Mouse (Mus musculus) ES-Bruce4 (cell line): ENCODE data around the gene Pes1. TPM values are rescaled to one million over a fixed set of nuclear protein-coding genes. Genes with fewer than 3 reads are reported as not detected.
A peak's percentile ranks its signal among the peaks of the same experiment; 100 is the strongest.

Experiments
- H3K27ac ChIP-seq: 2 replicates; pipeline ENCODE4 v1.5.1; 2012; ENCODE audit warnings: low read length, inconsistent platforms; ENCODE audit not compliant: insufficient read depth
- H3K27me3 ChIP-seq: 2 replicates; pipeline ENCODE4 v1.6.1; 2012; ENCODE audit warnings: mild to moderate bottlenecking, low read length, inconsistent platforms; ENCODE audit not compliant: control insufficient read depth, poor library complexity, insufficient read depth, severe bottlenecking
- H3K36me3 ChIP-seq: 2 replicates; pipeline ENCODE4 v1.6.1; 2012; ENCODE audit warnings: inconsistent platforms, mild to moderate bottlenecking, low read length, moderate library complexity; ENCODE audit not compliant: control insufficient read depth, poor library complexity, insufficient read depth, severe bottlenecking
- H3K4me1 ChIP-seq: one replicate; pipeline ENCODE4 v1.8.1; 2011; ENCODE audit warnings: low read length; ENCODE audit not compliant: control insufficient read depth, insufficient read depth
- H3K4me3 ChIP-seq: 2 replicates; pipeline ENCODE4 v1.5.1; 2011; ENCODE audit warnings: low read depth, mild to moderate bottlenecking, low read length
- H3K9ac ChIP-seq: 2 replicates; pipeline ENCODE4 v1.6.1; 2012; ENCODE audit warnings: low read depth, mild to moderate bottlenecking, inconsistent platforms; ENCODE audit not compliant: poor library complexity, severe bottlenecking
- H3K9me3 ChIP-seq: replicated peaks from 2 replicates; pipeline ENCODE4 v1.6.1; 2012; ENCODE audit warnings: mild to moderate bottlenecking, low read length, inconsistent platforms; ENCODE audit not compliant: control insufficient read depth, poor library complexity, insufficient read depth, severe bottlenecking
- CTCF ChIP-seq: IDR thresholded peaks from one replicate; pipeline ENCODE4 v1.8.1; 2011; ENCODE audit warnings: low read depth, low read length
- EP300 ChIP-seq: IDR thresholded peaks from 2 replicates; pipeline ENCODE4 v1.6.1; 2011; ENCODE audit warnings: low read depth, low read length; ENCODE audit not compliant: insufficient read depth
- POLR2A ChIP-seq: IDR thresholded peaks from one replicate; pipeline ENCODE4 v1.8.1; 2011; ENCODE audit warnings: low read length; ENCODE audit not compliant: insufficient read depth
- polyA plus RNA-seq: library from polyadenylated mRNA; stranded (reverse); fragments of >200 nt; gene quantifications from 2 replicates; pipeline ENCODE4 v1.2.4, GENCODE M21; 2011; ENCODE audit warnings: low read depth; ENCODE audit not compliant: missing spikeins, insufficient read depth, insufficient read length

Pes1 gene
- polyA plus RNA-seq, 1 experiment, result 252 TPM

DNA sequence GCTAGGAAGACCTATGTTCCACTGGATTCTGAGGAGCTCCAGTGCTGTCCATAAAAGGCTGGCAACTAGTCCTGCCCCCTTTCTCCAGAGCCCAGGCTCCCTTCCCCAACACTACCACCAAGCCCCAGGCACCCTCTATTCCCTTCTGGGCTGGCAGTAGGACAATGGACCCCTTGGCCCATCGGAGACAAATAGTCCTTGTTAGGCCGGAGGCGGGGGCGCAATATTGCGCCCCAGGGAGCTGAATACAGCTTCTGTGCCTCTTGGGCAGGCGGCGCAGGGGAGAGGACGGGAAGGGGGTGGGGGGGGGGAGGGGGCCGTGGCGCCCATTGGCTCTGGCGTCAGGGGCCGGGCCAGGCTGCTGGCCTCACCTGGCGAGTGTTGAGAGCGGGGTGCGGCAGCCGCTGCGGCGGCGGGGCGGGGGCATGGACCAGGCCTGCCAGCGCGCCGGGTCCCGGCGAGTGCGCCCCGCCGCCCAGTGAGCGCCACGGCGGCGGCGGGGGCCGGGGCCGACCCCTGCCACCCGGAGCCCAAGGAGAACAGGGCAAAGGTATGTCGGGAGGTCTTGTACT lies 19.6 kb downstream of the Pes1 start, which contains the start of gene Gal3st1:
TSS of gene Gal3st1 (plus strand) at position 346 of the 572 bp plus-strand sequence.
- no peaks in the 10 kb centered on the region for H3K9me3 ChIP-seq
- H3K36me3 ChIP-seq, result peaks cover 11% of the 10 kb centered on the region
- TF ChIP-seq EP300 (no peak), POLR2A (no peak), CTCF (no peak)
- H3K9ac ChIP-seq, result peak within 1 kb of the TSS; percentile 20
- no peak within 1 kb of the TSS for H3K27ac ChIP-seq
- H3K4me3 ChIP-seq, result peak within 1 kb of the TSS; percentile 54
- peaks cover 2% of the 10 kb centered on the region for H3K4me1 ChIP-seq
- no peaks in the 10 kb centered on the region for H3K27me3 ChIP-seq

GRCm38 (mm10) chr11:3983863-3984745 lies 20.3 kb downstream of the Pes1 start:
- Histone ChIP-seq H3K9me3 (no peaks in the 10 kb centered on the region), H3K4me1 (peaks cover 2% of the 10 kb centered on the region), H3K27ac (no peak overlapping the region), H3K9ac (peak overlapping the region; percentile 20), H3K4me3 (peak overlapping the region; percentile 54), H3K36me3 (peaks cover 3% of the 10 kb centered on the region), H3K27me3 (no peaks in the 10 kb centered on the region)
- TF ChIP-seq CTCF (no peak), EP300 (no peak), POLR2A (no peak)

DNA sequence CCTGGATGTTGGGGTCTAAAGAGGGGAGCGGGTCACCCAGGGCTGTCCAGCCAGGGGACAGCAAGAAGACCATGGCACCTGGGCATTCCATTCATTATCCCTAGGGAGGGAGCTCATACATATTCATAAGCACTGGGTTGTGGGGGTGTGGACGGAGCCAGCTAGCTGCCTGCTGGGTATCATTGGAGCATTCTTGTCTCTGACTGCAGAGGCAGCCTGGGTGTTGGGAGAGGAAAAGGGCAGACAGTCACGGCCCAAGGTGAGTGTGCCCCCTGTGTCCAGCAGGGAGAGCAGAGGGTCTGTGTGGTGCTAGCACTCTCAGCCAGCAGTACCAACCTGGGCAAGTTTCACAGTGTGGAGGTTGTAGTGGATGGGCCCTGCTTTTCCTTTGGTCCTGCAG lies 26.0 kb downstream of the Pes1 start:
- Histone ChIP-seq H3K36me3 (no peaks in the 10 kb centered on the region), H3K9me3 (no peaks in the 10 kb centered on the region), H3K27ac (no peak overlapping the region), H3K4me1 (peaks cover under 1% of the 10 kb centered on the region), H3K27me3 (no peaks in the 10 kb centered on the region), H3K4me3 (no peak overlapping the region), H3K9ac (no peak overlapping the region)
- TF ChIP-seq CTCF, result no peak

GRCm38 (mm10) chr11:3993132-3993531 lies 29.4 kb downstream of the Pes1 start:
- Histone ChIP-seq H3K27me3 (peaks cover 3% of the 10 kb centered on the region; the same call in 1 of the 2 replicates), H3K36me3 (no peaks in the 10 kb centered on the region), H3K27ac (no peak overlapping the region), H3K4me1 (no peaks in the 10 kb centered on the region), H3K9ac (no peak overlapping the region), H3K4me3 (no peak overlapping the region), H3K9me3 (no peaks in the 10 kb centered on the region)
- no peak for TF ChIP-seq POLR2A
- TF ChIP-seq CTCF, result no peak
- no peak for TF ChIP-seq EP300

DNA sequence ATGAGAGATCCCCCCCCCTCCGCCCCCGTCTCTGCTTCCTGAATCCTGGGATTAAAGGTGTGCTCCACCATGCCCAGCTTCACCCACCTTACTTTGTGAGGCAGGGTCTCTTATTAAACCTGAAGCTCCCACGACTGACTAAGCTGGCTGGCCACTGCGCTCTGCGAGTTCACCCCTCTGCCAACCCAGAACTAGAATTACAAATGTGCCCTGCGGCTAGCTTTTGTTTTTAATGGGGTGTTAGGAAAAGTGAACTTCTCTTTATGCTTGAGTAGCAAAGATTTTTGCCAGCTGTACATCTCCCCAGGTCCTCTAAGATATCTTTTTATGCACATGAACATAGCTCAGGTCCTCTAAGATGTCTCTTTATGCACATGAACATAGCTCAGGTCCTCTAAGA lies 30.1 kb downstream of the Pes1 start:
- Histone ChIP-seq H3K9ac (no peak overlapping the region), H3K4me3 (no peak overlapping the region)
- TF ChIP-seq POLR2A (no peak), CTCF (no peak), EP300 (no peak)

DNA sequence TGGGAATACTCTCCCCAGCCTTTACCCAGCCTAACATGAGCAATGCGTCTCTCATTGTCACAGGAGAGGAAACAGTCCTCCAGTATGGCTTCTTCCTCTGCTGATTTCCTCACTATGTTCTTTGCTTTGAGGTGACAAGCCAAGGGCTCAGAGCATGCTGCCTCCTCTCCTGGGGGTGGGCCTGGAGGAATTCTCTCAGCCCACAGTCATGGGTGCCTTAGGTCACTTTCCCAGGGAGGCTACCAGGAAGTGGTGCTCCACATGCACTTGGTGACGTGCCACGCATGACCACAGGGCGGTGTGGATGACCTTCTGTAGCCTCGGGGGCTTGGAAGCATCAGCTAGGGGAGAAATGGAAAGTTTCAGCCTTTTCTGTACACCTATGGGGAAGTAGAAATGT lies 31.7 kb downstream of the Pes1 start:
- no peaks in the 10 kb centered on the region for H3K36me3 ChIP-seq
- no peak overlapping the region for H3K27ac ChIP-seq
- peaks cover 3% of the 10 kb centered on the region; the same call in 1 of the 2 replicates for H3K27me3 ChIP-seq
- H3K9ac ChIP-seq, result no peak overlapping the region
- H3K9me3 ChIP-seq, result no peaks in the 10 kb centered on the region
- no peak overlapping the region for H3K4me3 ChIP-seq
- H3K4me1 ChIP-seq, result no peaks in the 10 kb centered on the region
- TF ChIP-seq EP300, result no peak
- no peak for TF ChIP-seq POLR2A
- no peak for TF ChIP-seq CTCF

More for the DNA sequence above, 30.1 kb downstream of the Pes1 start:
- Histone ChIP-seq H3K27me3 (peaks cover 3% of the 10 kb centered on the region; the same call in 1 of the 2 replicates), H3K9me3 (no peaks in the 10 kb centered on the region), H3K27ac (no peak overlapping the region), H3K36me3 (no peaks in the 10 kb centered on the region), H3K4me1 (no peaks in the 10 kb centered on the region)
